Mouse (Mus musculus) kidney, postnatal 25 days (tissue): ENCODE results near the gene Nkain1.

Experiments used
- DNase-seq, 2 experiments: peaks; one replicate each; pipeline ENCODE4 v3.0.0; 2021; ENCODE audit warnings: mixed read lengths in 2 of 2

The Nkain1 gene

GRCm38 (mm10) chr4:130574048-130574413, at the start of gene Nkain1:
TSS of gene Nkain1 (minus strand) at chr4:130574173.
- peak; percentile 20 to 75 for DNase-seq

DNA sequence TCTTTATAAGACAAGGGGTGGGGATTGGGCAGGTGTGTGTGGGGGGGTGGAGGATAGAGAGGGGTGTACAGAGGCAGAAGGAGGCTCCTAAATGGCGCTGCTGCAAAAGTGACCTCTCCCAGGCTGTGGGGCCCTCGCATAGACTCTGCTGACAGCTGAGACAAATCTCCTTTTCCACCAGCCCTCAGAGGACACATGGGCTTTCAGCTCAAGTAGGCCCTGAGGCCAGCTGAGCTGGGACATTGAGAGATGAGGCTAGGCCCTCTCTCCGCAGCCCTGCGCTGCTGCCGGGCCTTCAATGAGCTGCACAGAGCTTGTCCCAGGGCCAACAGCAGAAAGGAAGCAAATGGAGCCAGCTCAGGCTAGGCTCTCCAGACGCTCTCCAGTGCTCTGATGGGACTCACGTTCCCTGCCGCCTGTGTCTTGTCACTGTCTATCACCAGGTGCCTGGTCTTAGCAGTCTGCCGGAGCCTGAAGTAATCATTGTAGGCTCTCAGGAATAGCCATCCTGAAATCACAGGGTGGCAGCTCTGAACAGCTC, 4.8 kb upstream of the Nkain1 start:
- no peak for DNase-seq

- DNase-seq = no peak
Measured at GRCm38 (mm10) chr4:130577081-130577480, 3.1 kb upstream of the Nkain1 start.

DNA sequence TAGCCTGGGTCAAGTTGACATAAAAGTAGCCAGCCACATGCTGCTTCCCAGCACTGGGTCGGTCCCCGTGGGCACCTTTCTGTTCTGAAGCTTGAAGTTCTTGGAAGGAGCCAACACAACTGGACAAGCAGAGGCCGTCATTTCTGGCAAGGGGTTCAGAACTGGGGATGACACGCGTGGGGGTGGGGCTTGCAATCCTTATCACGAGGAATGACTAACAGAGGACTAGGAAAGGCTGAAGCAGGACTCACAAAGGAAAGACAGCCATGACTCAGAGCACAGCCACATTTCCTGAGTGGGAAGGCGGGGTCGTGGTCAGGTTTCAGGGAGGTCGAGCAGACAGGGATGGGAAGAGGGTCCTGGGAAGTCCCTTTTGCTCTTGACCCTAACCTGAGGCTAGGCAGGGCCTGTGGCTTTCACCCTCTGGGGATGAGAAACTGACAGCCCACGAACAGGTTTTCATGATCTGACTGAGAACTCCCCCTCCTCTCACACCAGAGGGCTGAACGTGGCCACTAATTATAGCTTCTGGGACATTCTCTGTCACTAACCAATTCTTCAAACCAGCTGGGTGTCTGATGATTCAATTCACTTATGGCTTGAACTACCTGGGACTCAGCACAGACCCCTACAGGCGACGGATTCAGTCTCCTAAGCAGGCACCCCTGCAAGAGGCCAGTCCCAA, 2.4 kb upstream of the Nkain1 start:
- DNase-seq = no peak

DNA sequence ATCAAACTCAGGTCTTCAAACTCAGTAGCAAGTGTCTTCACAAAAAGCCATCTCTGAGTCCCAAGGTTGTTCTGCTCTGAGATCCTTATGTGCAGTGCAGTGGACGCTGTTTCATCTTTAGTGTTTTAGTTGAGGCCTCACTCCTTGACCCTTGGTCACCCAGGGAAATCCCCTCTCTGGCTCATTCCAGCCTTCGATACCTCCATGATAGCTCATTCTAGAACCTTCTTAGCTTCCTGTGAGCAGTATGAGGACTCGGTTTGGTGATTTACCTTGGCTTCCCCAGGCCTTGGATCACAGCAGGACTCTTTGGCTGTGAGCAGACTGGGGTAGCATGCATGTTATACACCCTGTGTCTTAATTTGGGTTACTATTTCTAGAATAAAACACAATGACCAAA, 1.6 kb upstream of the Nkain1 start:
- DNase-seq = no peak

- no peak for DNase-seq
Measured at GRCm38 (mm10) chr4:130574861-130575460, 988 bp upstream of the Nkain1 start.

- peak in 1 of 2 experiments; percentile 49 for DNase-seq
Measured at GRCm38 (mm10) chr4:130573351-130574047, 474 bp downstream of the Nkain1 start.

DNA sequence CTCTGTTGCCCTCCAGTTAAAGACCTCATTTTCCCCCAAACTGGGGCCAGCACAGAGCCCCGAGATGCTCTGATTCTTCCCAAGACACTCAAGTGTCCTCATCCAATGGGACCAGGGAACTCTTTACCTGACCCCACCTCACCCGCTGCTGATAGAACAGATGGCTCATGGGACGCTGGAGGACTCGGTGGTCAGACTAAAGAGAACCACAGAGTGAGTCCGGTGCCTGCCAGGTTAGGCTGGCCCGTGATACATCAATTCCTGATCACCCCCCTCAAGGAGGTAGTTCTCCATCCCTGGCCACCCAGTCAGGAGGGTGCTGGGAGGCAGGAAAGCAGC, 992 bp downstream of the Nkain1 start:
- DNase-seq = no peak

GRCm38 (mm10) chr4:130572545-130572944, 1.4 kb downstream of the Nkain1 start:
- DNase-seq = no peak

GRCm38 (mm10) chr4:130570941-130571720, 2.8 kb downstream of the Nkain1 start:
- DNase-seq = peak; percentile 28 to 83

- DNase-seq = no peak
Measured at GRCm38 (mm10) chr4:130568043-130568978, 5.7 kb downstream of the Nkain1 start.

DNA sequence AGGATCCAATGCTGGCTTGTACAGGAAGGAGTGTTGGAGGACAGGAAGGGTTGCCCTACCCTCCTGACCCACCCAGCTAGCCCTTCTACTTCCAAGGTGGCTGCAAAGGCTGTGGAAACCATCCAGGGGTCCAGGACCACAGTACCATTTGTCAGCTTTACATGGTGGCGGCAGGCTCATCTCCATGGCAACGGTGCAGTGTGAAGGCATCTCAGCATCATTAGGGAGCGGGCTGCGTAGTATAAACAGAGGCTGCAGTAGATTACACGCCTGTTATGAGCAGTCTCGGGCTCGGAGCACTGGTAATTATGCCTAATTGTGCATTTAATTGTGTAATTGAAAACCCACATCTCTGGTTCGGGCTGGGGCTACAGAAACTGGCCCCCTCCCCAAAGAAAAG, 10.2 kb downstream of the Nkain1 start:
- DNase-seq = no peak

GRCm38 (mm10) chr4:130563260-130563756, 10.7 kb downstream of the Nkain1 start:
- no peak for DNase-seq

DNA sequence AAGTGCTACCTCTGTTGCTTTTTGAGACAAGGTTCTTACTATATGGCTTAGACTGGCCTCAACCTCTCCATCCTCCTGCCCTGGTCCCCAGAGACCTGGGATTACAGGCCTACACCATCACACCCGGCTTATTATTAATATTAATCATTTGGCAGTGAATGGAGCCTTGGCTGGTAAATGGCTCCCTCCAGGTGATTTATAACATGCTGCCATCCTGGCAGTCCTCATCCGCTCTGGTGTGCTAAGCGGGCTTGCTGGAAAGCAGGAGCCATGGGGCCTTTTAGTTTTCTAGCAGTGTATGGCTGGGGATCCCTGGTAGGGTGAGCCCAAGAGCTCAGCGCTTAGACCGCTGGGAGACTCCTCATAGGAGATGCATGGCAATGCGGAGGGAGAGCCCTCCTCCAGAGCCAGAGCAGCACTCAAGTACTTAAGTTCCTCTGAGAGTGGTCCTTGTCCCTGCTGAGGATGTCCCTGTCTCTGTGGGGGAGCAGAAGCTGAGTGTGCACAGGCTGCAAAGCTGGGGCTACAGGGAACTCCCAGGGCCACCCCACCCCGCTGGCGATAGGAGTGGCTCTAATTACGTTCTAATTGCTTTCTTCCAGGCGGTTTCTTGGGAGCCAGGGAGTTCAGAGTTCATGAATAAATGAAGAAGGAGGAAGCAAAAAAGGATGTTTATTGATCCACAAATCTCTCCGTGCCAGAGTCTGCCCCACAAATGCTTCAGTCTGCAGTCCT, 13.2 kb downstream of the Nkain1 start:
- DNase-seq = no peak

- no peak for DNase-seq
Measured at GRCm38 (mm10) chr4:130559220-130559619, 14.8 kb downstream of the Nkain1 start.

DNA sequence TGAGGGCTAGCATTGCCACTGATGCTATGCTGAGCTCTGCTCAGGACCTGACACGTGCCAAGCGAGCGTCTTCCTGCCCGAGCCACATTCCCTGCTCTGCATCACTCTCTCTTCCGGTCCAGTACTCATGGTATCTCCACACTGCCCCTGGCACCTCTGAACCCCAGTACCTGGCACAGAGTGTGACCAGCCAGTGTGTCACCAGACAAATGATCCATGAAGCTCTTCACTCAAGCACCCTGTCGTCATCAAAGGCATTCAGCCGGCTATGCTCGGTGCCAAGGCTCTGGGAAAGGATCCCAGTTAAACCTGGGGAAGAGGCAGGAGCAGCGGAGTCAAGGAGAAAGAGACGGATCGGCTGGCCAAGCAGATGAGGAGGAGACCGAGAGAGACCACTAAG, 16.1 kb downstream of the Nkain1 start:
- DNase-seq = peak; percentile 58 to 89

DNA sequence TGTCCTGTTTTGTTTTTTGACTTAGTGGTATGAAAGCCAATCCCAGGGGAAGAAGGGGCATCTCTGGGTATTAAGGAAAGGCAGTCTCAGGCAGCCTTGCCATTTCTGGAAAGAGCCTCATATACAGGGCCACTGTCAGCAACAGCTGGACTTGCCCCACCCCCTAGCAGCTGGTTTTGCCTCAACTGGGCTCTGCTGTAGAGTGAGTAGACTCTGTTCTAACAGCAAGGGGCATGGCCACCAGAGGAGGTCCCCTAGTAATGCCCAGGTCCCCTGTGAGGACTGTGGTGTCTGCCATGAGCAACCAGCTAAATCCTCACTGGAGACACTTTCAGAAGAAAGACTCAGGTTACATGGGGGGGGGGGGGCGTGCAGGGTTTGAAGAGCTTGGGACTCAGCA, 17.0 kb downstream of the Nkain1 start:
- no peak for DNase-seq

GRCm38 (mm10) chr4:130556224-130556623, 17.7 kb downstream of the Nkain1 start:
- DNase-seq = no peak

DNA sequence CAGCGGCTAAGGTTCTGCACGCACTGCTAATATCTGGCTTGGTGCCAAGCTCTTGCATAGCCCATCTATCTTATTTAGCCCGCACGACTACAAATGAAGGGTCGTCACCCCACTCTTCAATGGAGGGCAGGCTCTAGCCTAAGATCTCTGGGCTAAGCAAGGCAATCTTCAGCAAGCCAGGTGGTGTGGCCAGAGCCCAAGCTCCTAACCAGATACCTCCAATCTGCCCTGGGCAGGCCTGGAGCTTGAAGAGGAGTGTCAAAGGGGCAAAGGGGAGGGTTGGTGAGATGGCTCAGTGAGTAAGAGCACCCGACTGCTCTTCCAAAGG, 20.9 kb downstream of the Nkain1 start:
- peak in 1 of 2 experiments; percentile 69 for DNase-seq

DNA sequence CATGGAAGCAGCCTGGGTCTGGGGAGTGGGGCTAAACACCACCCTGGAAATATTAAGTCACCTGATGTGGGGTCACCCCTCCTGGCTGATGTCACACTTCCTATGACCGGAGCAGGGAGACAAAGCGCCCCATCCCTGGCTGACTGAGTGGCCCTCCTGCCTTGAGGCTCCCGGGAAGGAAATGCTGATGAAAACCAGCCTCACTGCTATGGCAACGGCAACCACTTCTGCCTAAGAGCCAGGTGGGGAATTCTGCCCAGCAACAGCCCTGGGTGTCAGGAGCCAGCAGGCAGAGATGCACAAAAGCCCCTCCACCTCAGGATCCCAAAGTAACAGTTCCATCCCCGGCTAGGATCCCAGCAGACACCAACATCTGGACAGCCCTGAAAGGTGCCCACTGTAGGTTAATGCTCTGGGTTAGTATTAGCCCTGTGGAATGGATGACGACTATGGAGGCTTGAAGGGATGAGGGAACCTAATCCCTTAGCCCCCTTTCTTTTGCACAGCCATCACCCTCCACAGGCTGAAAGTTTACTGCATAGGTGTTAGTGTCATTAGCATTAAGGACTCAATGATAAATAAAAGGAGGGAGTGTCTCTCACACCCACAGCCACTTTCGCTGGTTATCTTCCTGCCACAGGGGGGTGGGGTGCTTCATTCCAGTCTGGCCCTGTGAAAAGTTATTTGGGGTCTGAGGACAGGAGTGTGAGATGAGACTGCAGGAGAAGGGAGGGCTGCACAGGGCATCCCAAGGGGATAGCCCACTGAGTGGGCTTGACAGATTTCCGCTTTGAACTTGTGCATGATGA, 21.5 kb downstream of the Nkain1 start:
- no peak for DNase-seq
